Mouse (Mus musculus): ENCODE data around the gene Card11. TPM values are rescaled to one million over a fixed set of nuclear protein-coding genes. Genes with fewer than 3 reads are reported as not detected.

The Card11 gene
- total and polyA plus RNA-seq, 3 experiments = not detected

DNA sequence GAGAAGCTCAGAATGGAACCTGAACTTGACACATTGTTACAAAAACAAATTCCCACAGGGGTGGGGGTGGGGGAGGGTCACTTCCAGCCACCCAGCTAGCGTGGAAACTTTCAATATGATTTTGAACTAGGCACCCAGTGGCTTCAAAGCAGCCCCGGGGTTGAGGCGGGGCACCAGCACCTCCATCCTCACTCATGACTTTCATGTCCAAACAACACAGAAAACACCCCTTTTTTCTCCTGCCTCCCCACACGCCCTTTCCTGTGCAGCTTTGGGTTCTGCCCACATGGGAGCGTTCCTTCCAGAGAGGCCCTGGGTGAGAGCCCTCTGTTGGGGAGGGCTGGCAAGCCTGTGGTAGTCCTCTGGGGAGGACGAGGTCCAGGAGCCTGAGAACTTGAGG is 129.1 kb downstream of the Card11 start:
- Histone ChIP-seq H3K36me3 (replicated peaks) (no peaks in the 10 kb centered on the region), H3K4me3 (ENCODE audit: low read depth, low read length) (no peak overlapping the region), H3K27me3 (ENCODE audit: insufficient read depth, low read length) (no peaks in the 10 kb centered on the region), H3K4me1 (ENCODE audit: insufficient read depth, low read depth, low read length) (no peaks in the 10 kb centered on the region), H3K9me3 (replicated peaks) (peaks cover 39% of the 10 kb centered on the region)
- DNase-seq (ENCODE audit: low spot score) = no peak
- ATAC-seq (ENCODE audit: extremely low read depth, insufficient number of reproducible peaks, low FRiP score, poor library complexity, severe bottlenecking) = no peak
- TF ChIP-seq GATA1 (IDR thresholded peaks at IDR 0.05; ENCODE audit: borderline replicate concordance, low read length) (no peak), POLR2AphosphoS5 (IDR thresholded peaks at IDR 0.05; ENCODE audit: insufficient replicate concordance, low read depth, low read length) (no peak), CTCF (IDR thresholded peaks at IDR 0.05; ENCODE audit: low read depth, low read length) (no peak), TAL1 (conservative IDR thresholded peaks at IDR 0.05; ENCODE audit: low read depth, low read length) (no peak), GATA2 (IDR thresholded peaks at IDR 0.05; ENCODE audit: borderline replicate concordance, low read depth, low read length) (no peak)

DNA sequence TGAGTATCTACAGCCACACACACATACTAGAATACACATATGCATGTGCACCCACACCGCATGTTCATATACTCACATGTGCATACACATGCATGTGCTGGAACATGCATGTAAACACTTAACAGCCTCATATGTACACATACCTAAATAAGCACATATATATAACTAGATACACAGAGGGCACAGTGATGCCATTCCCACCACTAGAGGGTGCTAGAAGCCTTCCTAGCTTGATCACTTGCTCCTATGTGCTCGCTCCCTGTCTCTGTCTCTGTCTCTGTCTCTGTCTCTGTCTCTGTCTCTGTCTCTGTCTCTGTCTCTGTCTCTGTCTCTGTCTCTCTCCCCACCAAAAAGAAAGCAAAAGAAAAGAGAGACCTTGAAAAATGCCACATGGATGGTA is 131.3 kb downstream of the Card11 start:
- no peak overlapping the region for H3K4me3 ChIP-seq (ENCODE audit: low read depth, low read length)
- no peaks in the 10 kb centered on the region for H3K4me1 ChIP-seq (ENCODE audit: insufficient read depth, low read depth, low read length)
- no peaks in the 10 kb centered on the region for H3K27me3 ChIP-seq (ENCODE audit: insufficient read depth, low read length)
- peak; percentile 25; the same call in 1 of the 2 replicates for TF ChIP-seq CTCF (IDR thresholded peaks at IDR 0.05; ENCODE audit: low read depth, low read length)
- TF ChIP-seq GATA2 (IDR thresholded peaks at IDR 0.05; ENCODE audit: borderline replicate concordance, low read depth, low read length) = no peak
- no peak for TF ChIP-seq TAL1 (conservative IDR thresholded peaks at IDR 0.05; ENCODE audit: low read depth, low read length)
- no peak for TF ChIP-seq POLR2AphosphoS5 (IDR thresholded peaks at IDR 0.05; ENCODE audit: insufficient replicate concordance, low read depth, low read length)
- TF ChIP-seq GATA1 (IDR thresholded peaks at IDR 0.05; ENCODE audit: borderline replicate concordance, low read length) = no peak
- H3K9me3 ChIP-seq (replicated peaks) = peaks cover 27% of the 10 kb centered on the region
- no peak for ATAC-seq (ENCODE audit: extremely low read depth, insufficient number of reproducible peaks, low FRiP score, poor library complexity, severe bottlenecking)
- H3K36me3 ChIP-seq (replicated peaks) = no peaks in the 10 kb centered on the region
- DNase-seq (ENCODE audit: low spot score) = no peak

DNA sequence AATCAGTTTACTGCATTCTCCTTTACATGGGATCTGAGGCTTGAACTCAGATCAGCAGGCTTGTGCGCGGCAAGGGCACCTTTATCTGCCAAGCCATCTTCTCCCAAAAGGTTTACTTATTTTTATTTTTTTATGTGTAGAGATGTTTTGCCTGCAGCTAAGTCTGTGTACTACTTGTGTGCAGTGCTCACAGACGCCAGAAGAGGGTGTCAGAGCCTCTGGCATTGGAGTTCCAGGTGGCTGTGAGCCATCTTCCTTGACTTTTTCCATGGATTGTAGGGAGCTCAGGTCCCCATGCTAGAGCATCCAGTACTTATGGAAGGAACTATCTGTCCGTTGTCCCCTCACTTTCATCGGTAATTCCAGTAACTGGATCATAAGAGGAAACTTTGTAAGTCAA is 140.7 kb downstream of the Card11 start:
- TF ChIP-seq GATA1 (IDR thresholded peaks at IDR 0.05; ENCODE audit: borderline replicate concordance, low read length) (no peak), POLR2AphosphoS5 (IDR thresholded peaks at IDR 0.05; ENCODE audit: insufficient replicate concordance, low read depth, low read length) (no peak), CTCF (IDR thresholded peaks at IDR 0.05; ENCODE audit: low read depth, low read length) (no peak), TAL1 (conservative IDR thresholded peaks at IDR 0.05; ENCODE audit: low read depth, low read length) (no peak), GATA2 (IDR thresholded peaks at IDR 0.05; ENCODE audit: borderline replicate concordance, low read depth, low read length) (no peak)
- no peak for ATAC-seq (ENCODE audit: extremely low read depth, insufficient number of reproducible peaks, low FRiP score, poor library complexity, severe bottlenecking)
- Histone ChIP-seq H3K4me3 (ENCODE audit: low read depth, low read length) (no peak overlapping the region), H3K4me1 (ENCODE audit: insufficient read depth, low read depth, low read length) (no peaks in the 10 kb centered on the region), H3K36me3 (replicated peaks) (no peaks in the 10 kb centered on the region), H3K27me3 (ENCODE audit: insufficient read depth, low read length) (no peaks in the 10 kb centered on the region), H3K9me3 (replicated peaks) (no peaks in the 10 kb centered on the region)
- DNase-seq (ENCODE audit: low spot score) = no peak

DNA sequence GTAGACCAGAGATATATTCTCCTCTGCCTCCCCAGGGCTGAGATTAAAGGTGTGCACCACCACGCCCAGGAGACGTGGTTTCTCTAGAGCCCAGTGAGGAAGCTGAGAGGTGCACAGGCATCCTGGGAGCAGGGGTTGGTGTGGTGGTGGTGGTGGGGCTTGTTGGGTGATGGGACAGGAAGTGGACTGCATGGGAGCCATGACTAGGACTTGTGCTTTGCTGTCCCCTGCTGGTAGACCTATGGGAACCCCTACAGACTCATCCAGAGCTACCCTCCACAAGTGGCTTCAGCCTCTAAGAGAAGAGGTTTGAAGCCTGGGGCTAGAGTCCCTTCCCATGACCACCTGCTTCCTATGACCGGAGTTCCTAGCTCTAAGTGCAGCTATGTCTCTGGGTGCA is 142.0 kb downstream of the Card11 start:
- no peak for TF ChIP-seq GATA1 (IDR thresholded peaks at IDR 0.05; ENCODE audit: borderline replicate concordance, low read length)
- TF ChIP-seq TAL1 (conservative IDR thresholded peaks at IDR 0.05; ENCODE audit: low read depth, low read length) = no peak
- no peak for TF ChIP-seq POLR2AphosphoS5 (IDR thresholded peaks at IDR 0.05; ENCODE audit: insufficient replicate concordance, low read depth, low read length)
- TF ChIP-seq GATA2 (IDR thresholded peaks at IDR 0.05; ENCODE audit: borderline replicate concordance, low read depth, low read length) = no peak
- TF ChIP-seq CTCF (IDR thresholded peaks at IDR 0.05; ENCODE audit: low read depth, low read length) = no peak
- Histone ChIP-seq H3K4me3 (ENCODE audit: low read depth, low read length) (no peak overlapping the region), H3K27me3 (ENCODE audit: insufficient read depth, low read length) (no peaks in the 10 kb centered on the region), H3K9me3 (replicated peaks) (no peaks in the 10 kb centered on the region), H3K36me3 (replicated peaks) (no peaks in the 10 kb centered on the region), H3K4me1 (ENCODE audit: insufficient read depth, low read depth, low read length) (no peaks in the 10 kb centered on the region)
- DNase-seq (ENCODE audit: low spot score) (no peak), ATAC-seq (ENCODE audit: extremely low read depth, insufficient number of reproducible peaks, low FRiP score, poor library complexity, severe bottlenecking) (no peak)

DNA sequence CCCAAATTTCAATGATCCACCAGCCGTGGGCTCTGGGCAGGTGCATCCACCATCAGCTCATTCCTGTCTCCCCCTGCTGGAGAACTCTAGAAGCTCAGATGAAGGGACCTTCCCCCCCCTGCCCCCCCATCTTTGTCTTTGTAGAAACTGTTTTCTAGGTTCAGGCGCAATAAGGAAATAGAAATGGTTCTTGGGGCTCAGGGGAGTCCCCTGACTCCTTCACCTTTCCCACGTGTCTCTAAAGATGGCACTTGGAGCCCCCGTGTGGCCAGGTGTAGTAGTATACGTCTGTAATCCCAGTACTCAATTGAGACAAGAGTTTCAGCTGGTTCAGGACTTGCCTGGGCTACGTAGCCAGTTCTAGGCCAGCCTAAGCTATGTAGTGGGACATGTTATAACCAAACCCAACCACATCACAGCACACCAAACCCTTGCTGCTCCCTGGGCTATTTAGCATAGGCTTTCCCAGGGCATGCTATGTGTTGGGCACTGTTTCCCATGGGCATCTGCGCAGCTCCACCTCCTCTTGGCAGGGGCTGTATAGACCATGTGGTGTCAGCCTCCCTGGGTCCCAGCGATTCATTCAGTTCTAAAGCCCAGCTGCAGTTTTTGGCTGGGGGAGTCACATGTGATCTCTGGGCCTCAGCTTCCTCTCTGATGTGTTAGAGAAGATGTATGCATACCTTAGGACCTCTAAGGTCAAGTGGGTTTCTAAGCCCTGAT is 142.8 kb downstream of the Card11 start:
- no peak for DNase-seq (ENCODE audit: low spot score)
- no peaks in the 10 kb centered on the region for H3K36me3 ChIP-seq (replicated peaks)
- no peak for ATAC-seq (ENCODE audit: extremely low read depth, insufficient number of reproducible peaks, low FRiP score, poor library complexity, severe bottlenecking)
- H3K4me1 ChIP-seq (ENCODE audit: insufficient read depth, low read depth, low read length) = no peaks in the 10 kb centered on the region
- no peak overlapping the region for H3K4me3 ChIP-seq (ENCODE audit: low read depth, low read length)
- TF ChIP-seq TAL1 (conservative IDR thresholded peaks at IDR 0.05; ENCODE audit: low read depth, low read length) (no peak), POLR2AphosphoS5 (IDR thresholded peaks at IDR 0.05; ENCODE audit: insufficient replicate concordance, low read depth, low read length) (no peak), GATA2 (IDR thresholded peaks at IDR 0.05; ENCODE audit: borderline replicate concordance, low read depth, low read length) (no peak), GATA1 (IDR thresholded peaks at IDR 0.05; ENCODE audit: borderline replicate concordance, low read length) (no peak), CTCF (IDR thresholded peaks at IDR 0.05; ENCODE audit: low read depth, low read length) (0 out of 2 replicates have a peak, but pooled peaks have one; percentile 9)
- no peaks in the 10 kb centered on the region for H3K27me3 ChIP-seq (ENCODE audit: insufficient read depth, low read length)
- H3K9me3 ChIP-seq (replicated peaks) = no peaks in the 10 kb centered on the region

GRCm38 (mm10) chr5:140855909-140856530 is 144.4 kb downstream of the Card11 start:
- Histone ChIP-seq H3K36me3 (replicated peaks) (no peaks in the 10 kb centered on the region), H3K4me3 (ENCODE audit: low read depth, low read length) (no peak overlapping the region), H3K27me3 (ENCODE audit: insufficient read depth, low read length) (no peaks in the 10 kb centered on the region), H3K9me3 (replicated peaks) (no peaks in the 10 kb centered on the region), H3K4me1 (ENCODE audit: insufficient read depth, low read depth, low read length) (no peaks in the 10 kb centered on the region)
- no peak for TF ChIP-seq GATA1 (IDR thresholded peaks at IDR 0.05; ENCODE audit: borderline replicate concordance, low read length)
- TF ChIP-seq POLR2AphosphoS5 (IDR thresholded peaks at IDR 0.05; ENCODE audit: insufficient replicate concordance, low read depth, low read length) = no peak
- no peak for TF ChIP-seq TAL1 (conservative IDR thresholded peaks at IDR 0.05; ENCODE audit: low read depth, low read length)
- no peak for ATAC-seq (ENCODE audit: extremely low read depth, insufficient number of reproducible peaks, low FRiP score, poor library complexity, severe bottlenecking)
- DNase-seq (ENCODE audit: low spot score) = no peak

All from G1E (cell line).